Mouse (Mus musculus) midbrain, embryonic 11.5 days (tissue): ENCODE results near the gene Lsamp. TPM values are rescaled to one million over a fixed set of nuclear protein-coding genes. Genes with fewer than 3 reads are reported as not detected.

ENCODE experiments used
- microRNA-seq: library from miRNA; unstranded; fragments of <30 nt; microRNA quantifications from one replicate; pipeline ENCODE4, GENCODE M21; 2017
- polyA plus RNA-seq: library from polyadenylated mRNA; unstranded; fragments of >200 nt; fragmentation: Nextera tagmentation; extraction: Ambion mirVana; gene quantifications from 2 replicates; pipeline ENCODE4 v1.2.1, GENCODE M21; 2014

The Lsamp gene
- polyA plus RNA-seq, 1 experiment from 2014 or later = 13.0 TPM

Small RNA genes lying within 50 kb of the gene (microRNA-seq; reads per million reads assigned to microRNA genes)
- gene Gm27887 = not detected
- gene Gm47276 = not detected
